15 mouse cellular contexts compared by ENCODE assay signal in genomic region chr4:129614093-129614492, GRCm38 (mm10). TPM values are rescaled to one million over a fixed set of nuclear protein-coding genes. Genes with fewer than 3 reads are reported as not detected.
DNase-seq lines count a peak whose midpoint lies in the region; ATAC-seq and TF ChIP-seq lines count a peak whose summit lies in the region.
"Had no signal": no experiment of that assay in that cellular context is flagged by ENCODE, and none has a peak within 500 bp of the region (broad histone marks: within the 10 kb centered on the region; RNA-seq: fewer than 3 reads in every experiment).

Dcdc2b (minus strand) TSS chr4:129614257.

- DNase-seq in cerebellum, adult 9-11 months, result peak; percentile 46
- no peak for DNase-seq in cerebellum, adult 18-20 months
- DNase-seq in hindbrain, postnatal 0 days (ENCODE audit: low spot score), result peak; percentile 39
- DNase-seq in hindbrain, embryonic 11.5 days (ENCODE audit: low spot score), result no peak
- peak; percentile 58 for DNase-seq in lung, postnatal 0 days (ENCODE audit: low spot score)
- no peak for DNase-seq in urinary bladder, postnatal 4 days (ENCODE audit: low spot score in 2 of 2)
- DNase-seq: layer of hippocampus, adult 9-11 months had no signal

- TF ChIP-seq EP300 in lung, postnatal 0 days (IDR thresholded peaks at IDR 0.05), result no peak

- peaks cover 4% of the 10 kb centered on the region; the same call in 1 of the 2 replicates for H3K36me3 ChIP-seq in hindbrain, postnatal 0 days (ENCODE audit: insufficient read depth, low read length)
- H3K36me3 ChIP-seq in hindbrain, embryonic 11.5 days (ENCODE audit: control insufficient read depth, insufficient read depth, low read length), result peaks cover 2% of the 10 kb centered on the region; the same call in 1 of the 2 replicates
- no peaks in the 10 kb centered on the region for H3K36me3 ChIP-seq in lung, postnatal 0 days (ENCODE audit: insufficient read depth, low read length)

- no peaks in the 10 kb centered on the region for H3K9me3 ChIP-seq in hindbrain, postnatal 0 days (ENCODE audit: low read length)
- H3K9me3 ChIP-seq in hindbrain, embryonic 11.5 days (ENCODE audit: control insufficient read depth, low read length), result no peaks in the 10 kb centered on the region
- no peaks in the 10 kb centered on the region for H3K9me3 ChIP-seq in lung, postnatal 0 days (ENCODE audit: low read length)
- H3K9me3 ChIP-seq: kidney, embryonic 15.5 days; liver, embryonic 15.5 days had no signal

- WGBS in hindbrain, postnatal 0 days, result 56% methylated on average over 6 of the region's 6 CpGs
- 90% methylated on average over 6 of the region's 6 CpGs for WGBS in hindbrain, embryonic 11.5 days
- WGBS in bone marrow, adult 2 months, result 85% methylated on average over 6 of the region's 6 CpGs
- WGBS in lung, postnatal 0 days, result 55% methylated on average over 6 of the region's 6 CpGs

- TF ChIP-seq POLR2A in bone marrow, adult 2 months (IDR thresholded peaks at IDR 0.05; ENCODE audit: borderline replicate concordance, control insufficient read depth, low read depth, low read length), result no peak

- no peak within 1 kb of the TSS for H3K4me2 ChIP-seq in hindbrain, postnatal 0 days (ENCODE audit: low read depth, low read length)
- H3K4me2 ChIP-seq in hindbrain, embryonic 11.5 days (replicated peaks; ENCODE audit: low read depth, low read length), result no peak within 1 kb of the TSS
- H3K4me2 ChIP-seq in lung, postnatal 0 days (replicated peaks; ENCODE audit: low read depth, low read length), result no peak within 1 kb of the TSS
- H3K4me2 ChIP-seq: kidney, embryonic 15.5 days; liver, embryonic 15.5 days had no signal

- no peak within 1 kb of the TSS for H3K4me3 ChIP-seq in hindbrain, postnatal 0 days (ENCODE audit: low read length)
- H3K4me3 ChIP-seq in hindbrain, embryonic 11.5 days (ENCODE audit: low read depth, low read length), result no peak within 1 kb of the TSS
- H3K4me3 ChIP-seq in bone marrow, adult 2 months (replicated peaks; ENCODE audit: control insufficient read depth, low read depth, low read length), result no peak within 1 kb of the TSS
- H3K4me3 ChIP-seq in lung, postnatal 0 days (ENCODE audit: low read depth, low read length), result no peak within 1 kb of the TSS
- H3K4me3 ChIP-seq: erythroblast, embryonic 14.5 days; kidney, embryonic 15.5 days; liver, embryonic 15.5 days had no signal

- peaks cover 4% of the 10 kb centered on the region for H3K4me1 ChIP-seq in hindbrain, postnatal 0 days (ENCODE audit: insufficient read depth, low read length)
- H3K4me1 ChIP-seq in hindbrain, embryonic 11.5 days (replicated peaks; ENCODE audit: control insufficient read depth, insufficient read depth, low read length), result peaks cover 3% of the 10 kb centered on the region; the same call in 1 of the 2 replicates
- H3K4me1 ChIP-seq in bone marrow, adult 2 months (ENCODE audit: control insufficient read depth, insufficient read depth, low read length), result no peaks in the 10 kb centered on the region
- no peaks in the 10 kb centered on the region; the same call in 1 of the 2 replicates for H3K4me1 ChIP-seq in lung, postnatal 0 days (ENCODE audit: insufficient read depth, low read depth, low read length)

- TF ChIP-seq CTCF in hindbrain, postnatal 0 days (IDR thresholded peaks at IDR 0.05; ENCODE audit: low read depth), result no peak
- TF ChIP-seq CTCF in bone marrow, adult 2 months (IDR thresholded peaks at IDR 0.05; ENCODE audit: control insufficient read depth, insufficient read depth, low read length), result no peak
- no peak for TF ChIP-seq CTCF in lung, postnatal 0 days (IDR thresholded peaks at IDR 0.05)

- ATAC-seq in hindbrain, postnatal 0 days, result no peak
- no peak for ATAC-seq in hindbrain, embryonic 11.5 days (ENCODE audit: low FRiP score)
- no peak for ATAC-seq in lung, postnatal 0 days
- no peak for ATAC-seq in megakaryocyte, adult 5-6 weeks (ENCODE audit: poor library complexity, severe bottlenecking)
- ATAC-seq: activated CD4-positive, CD25-positive, alpha-beta regulatory T cell, adult 4 months had no signal

- H3K27ac ChIP-seq in hindbrain, postnatal 0 days, result peak within 1 kb of the TSS; percentile 45; the same call in 1 of the 2 replicates
- no peak within 1 kb of the TSS for H3K27ac ChIP-seq in hindbrain, embryonic 11.5 days (ENCODE audit: low read depth, low read length)
- no peak within 1 kb of the TSS for H3K27ac ChIP-seq in bone marrow, adult 2 months (ENCODE audit: control insufficient read depth, insufficient read depth, low read depth, low read length, poor library complexity)
- no peak within 1 kb of the TSS for H3K27ac ChIP-seq in lung, postnatal 0 days (ENCODE audit: low read length)
- H3K27ac ChIP-seq: kidney, embryonic 15.5 days; liver, embryonic 15.5 days had no signal

- no peaks in the 10 kb centered on the region for H3K27me3 ChIP-seq in hindbrain, postnatal 0 days (ENCODE audit: insufficient read depth, low read length)
- H3K27me3 ChIP-seq in hindbrain, embryonic 11.5 days (ENCODE audit: control insufficient read depth, insufficient read depth, low read length), result no peaks in the 10 kb centered on the region
- H3K27me3 ChIP-seq in lung, postnatal 0 days (replicated peaks; ENCODE audit: insufficient read depth, low read length), result no peaks in the 10 kb centered on the region
- H3K27me3 ChIP-seq: kidney, embryonic 15.5 days; liver, embryonic 15.5 days had no signal

- no peak within 1 kb of the TSS for H3K9ac ChIP-seq in hindbrain, postnatal 0 days (replicated peaks; ENCODE audit: low read length)
- H3K9ac ChIP-seq in hindbrain, embryonic 11.5 days (ENCODE audit: low read depth, low read length), result no peak within 1 kb of the TSS
- no peak within 1 kb of the TSS for H3K9ac ChIP-seq in lung, postnatal 0 days (replicated peaks; ENCODE audit: low read depth)
- H3K9ac ChIP-seq: kidney, embryonic 15.5 days; liver, embryonic 15.5 days had no signal

RNA-seq across cellular contexts. Expression of gene Dcdc2b, which starts in this region (rescaled TPM):
- total RNA-seq in hindbrain, postnatal 0 days (2014; rRNA removed), result not detected in 2 replicates
- polyA plus RNA-seq in hindbrain, postnatal 0 days (2015; fragmentation: Nextera tagmentation; extraction: Ambion mirVana), result 4.1 TPM in 2 replicates
- 1.6 and 2.7 TPM in 2 replicates for polyA plus RNA-seq in hindbrain, embryonic 11.5 days (2014; fragmentation: Nextera tagmentation; extraction: Ambion mirVana)
- 3.5 and 12.6 TPM in 2 replicates for polyA plus RNA-seq in bone marrow, adult 2 months (2011; ENCODE audit: insufficient read depth, insufficient read length, low replicate concordance, missing spikeins)
- 16.1 and 20.1 TPM in 2 replicates for polyA plus RNA-seq in lung, postnatal 0 days (2015; fragmentation: Nextera tagmentation; extraction: Ambion mirVana)
- 1.0 and 3.5 TPM in 2 replicates for total RNA-seq in megakaryocyte, adult 5-6 weeks (2015)
- not detected in 2 replicates for total RNA-seq in megakaryocyte, adult 5-6 weeks (2017)
- total RNA-seq: common myeloid progenitor, adult 5-6 weeks; hematopoietic stem cell, adult 5-6 weeks had no signal
- polyA plus RNA-seq: erythroblast, embryonic 14.5 days had no signal

Comparison
In these comparisons a context has a peak if more than half of its experiments do, and no peak if none do; other contexts are left out.
1. DNase-seq: peak in cerebellum, adult 9-11 months (single experiment), hindbrain, postnatal 0 days (single experiment) and lung, postnatal 0 days (single experiment); none in cerebellum, adult 18-20 months (0 of 2), hindbrain, embryonic 11.5 days (single experiment) and urinary bladder, postnatal 4 days (0 of 2).